27 mouse cellular contexts compared by ENCODE assay signal in genomic region chr11:105150691-105151090, GRCm38 (mm10). TPM values are rescaled to one million over a fixed set of nuclear protein-coding genes. Genes with fewer than 3 reads are reported as not detected.
DNase-seq lines count a peak whose midpoint lies in the region; ATAC-seq and TF ChIP-seq lines count a peak whose summit lies in the region.
"Had no signal": no experiment of that assay in that cellular context is flagged by ENCODE, and none has a peak within 500 bp of the region (broad histone marks: within the 10 kb centered on the region; RNA-seq: fewer than 3 reads in every experiment).

No protein-coding gene starts in this region.

- peak overlapping the region; percentile 65; the same call in 1 of the 2 replicates for H3K9ac ChIP-seq in ES-E14 (ENCODE audit: insufficient read depth, low read depth, low read length, poor library complexity, severe bottlenecking)
- no peak overlapping the region for H3K9ac ChIP-seq in midbrain, embryonic 15.5 days
- no peak overlapping the region for H3K9ac ChIP-seq in intestine, embryonic 16.5 days (ENCODE audit: low read depth, low read length)
- H3K9ac ChIP-seq in midbrain, embryonic 16.5 days (ENCODE audit: low read depth, low read length): no peak overlapping the region

- no peak overlapping the region for H3K4me2 ChIP-seq in midbrain, embryonic 15.5 days
- no peak overlapping the region for H3K4me2 ChIP-seq in intestine, embryonic 16.5 days (ENCODE audit: low read depth, low read length)
- no peak overlapping the region for H3K4me2 ChIP-seq in midbrain, embryonic 16.5 days (ENCODE audit: low read length)

- in situ Hi-C loops in ES-E14 (cut with MboI; ENCODE audit: low sequenced_read_pairs in 2 of 2, unreplicated experiment in 2 of 2): loop anchor here in 1 of 2 experiments (25.0 kb wide), 1 partner anchor 1188 kb away; the partner anchor contains the start of genes Arf2 and Nsf

- no peaks in the 10 kb centered on the region for H3K36me3 ChIP-seq in ES-E14 (ENCODE audit: control insufficient read depth, insufficient read depth, low read length, poor library complexity, severe bottlenecking)
- no peaks in the 10 kb centered on the region for H3K36me3 ChIP-seq in midbrain, embryonic 15.5 days (replicated peaks)
- no peaks in the 10 kb centered on the region for H3K36me3 ChIP-seq in intestine, embryonic 16.5 days (ENCODE audit: control insufficient read depth, insufficient read depth, low read length)
- H3K36me3 ChIP-seq in midbrain, embryonic 16.5 days (ENCODE audit: control insufficient read depth, insufficient read depth, low read length): no peaks in the 10 kb centered on the region
- H3K36me3 ChIP-seq: G1E; neural tube, embryonic 13.5 days had no signal

- peak overlapping the region; percentile 77 for H3K27ac ChIP-seq in ES-E14 (ENCODE audit: insufficient read depth, low read depth, low read length, poor library complexity, severe bottlenecking)
- H3K27ac ChIP-seq in midbrain, embryonic 15.5 days: no peak overlapping the region
- H3K27ac ChIP-seq in intestine, embryonic 16.5 days (ENCODE audit: low read length): no peak overlapping the region
- H3K27ac ChIP-seq in midbrain, embryonic 16.5 days (ENCODE audit: low read length): no peak overlapping the region
- H3K27ac ChIP-seq: neural tube, embryonic 13.5 days had no signal

- peak; percentile 21 for DNase-seq in thymus, postnatal 0 days (ENCODE audit: low spot score)
- no peak for DNase-seq in thymus, postnatal 25 days
- no peak for DNase-seq in ES-E14 (ENCODE audit: low read depth, low spot score)
- peak; percentile 21 for DNase-seq in induced T-regulatory cell, adult 2 months (ENCODE audit: low read depth)
- DNase-seq: adrenal gland, postnatal 10 days; cerebellum, adult 11-12 months; cerebellum, postnatal 36 days; gastrocnemius, postnatal 10 days; kidney, adult 9 months; lung, postnatal 14 days; right cerebral cortex, postnatal 4 days had no signal

- peak overlapping the region in 1 of 2 experiments; percentile 22; a peak in 2 of 4 replicates for H3K4me3 ChIP-seq in ES-E14 (ENCODE audit: insufficient read depth in 1 of 2, low read depth in 1 of 2, low read length in 2 of 2, poor library complexity in 1 of 2, severe bottlenecking in 1 of 2)
- H3K4me3 ChIP-seq in midbrain, embryonic 15.5 days: no peak overlapping the region
- H3K4me3 ChIP-seq in intestine, embryonic 16.5 days (ENCODE audit: low read length): no peak overlapping the region
- H3K4me3 ChIP-seq in midbrain, embryonic 16.5 days (ENCODE audit: low read depth, low read length): no peak overlapping the region
- H3K4me3 ChIP-seq: neural tube, embryonic 13.5 days had no signal

- H3K27me3 ChIP-seq in midbrain, embryonic 15.5 days (replicated peaks): no peaks in the 10 kb centered on the region
- H3K27me3 ChIP-seq in intestine, embryonic 16.5 days (replicated peaks; ENCODE audit: control insufficient read depth, insufficient read depth, low read length): no peaks in the 10 kb centered on the region
- no peaks in the 10 kb centered on the region for H3K27me3 ChIP-seq in midbrain, embryonic 16.5 days (ENCODE audit: control insufficient read depth, insufficient read depth, low read depth, low read length)
- H3K27me3 ChIP-seq: neural tube, embryonic 13.5 days had no signal

- H3K4me1 ChIP-seq in ES-E14 (ENCODE audit: control insufficient read depth in 2 of 2, insufficient read depth in 2 of 2, low read length in 2 of 2, poor library complexity in 1 of 2): peaks cover 4 to 31% of the 10 kb centered on the region in 2 experiments; a peak in 3 of 4 replicates
- peaks cover 14% of the 10 kb centered on the region; the same call in 1 of the 2 replicates for H3K4me1 ChIP-seq in midbrain, embryonic 15.5 days
- peaks cover 9% of the 10 kb centered on the region for H3K4me1 ChIP-seq in intestine, embryonic 16.5 days (ENCODE audit: control insufficient read depth, insufficient read depth, low read length)
- H3K4me1 ChIP-seq in midbrain, embryonic 16.5 days (ENCODE audit: control insufficient read depth, insufficient read depth, low read length): peaks cover 9% of the 10 kb centered on the region

- ATAC-seq in midbrain, embryonic 15.5 days (replicated peaks): no peak
- no peak for ATAC-seq in intestine, embryonic 16.5 days
- ATAC-seq in midbrain, embryonic 16.5 days: no peak

- H3K9me3 ChIP-seq in ES-E14 (ENCODE audit: control insufficient read depth, insufficient read depth, low read depth, low read length): no peaks in the 10 kb centered on the region
- H3K9me3 ChIP-seq in midbrain, embryonic 15.5 days: no peaks in the 10 kb centered on the region
- H3K9me3 ChIP-seq in intestine, embryonic 16.5 days (ENCODE audit: control insufficient read depth, low read length): no peaks in the 10 kb centered on the region
- no peaks in the 10 kb centered on the region for H3K9me3 ChIP-seq in midbrain, embryonic 16.5 days (replicated peaks; ENCODE audit: control insufficient read depth, low read length, poor library complexity, severe bottlenecking)
- H3K9me3 ChIP-seq: G1E; neural tube, embryonic 13.5 days had no signal

- 50% methylated on average over 4 of the region's 4 CpGs for WGBS in midbrain, embryonic 15.5 days
- WGBS in intestine, embryonic 16.5 days: 56% methylated on average over 4 of the region's 4 CpGs
- WGBS in midbrain, embryonic 16.5 days: 60% methylated on average over 4 of the region's 4 CpGs

TF ChIP-seq in ES-E14, 5 proteins besides CTCF, POLR2A, EP300 and RAD21:
- TF ChIP-seq ZC3H11A (IDR thresholded peaks at IDR 0.05; ENCODE audit: borderline replicate concordance, low read depth, low read length) (no peak), CHD2 (IDR thresholded peaks at IDR 0.05; ENCODE audit: low read depth, low read length) (no peak), ZNF384 (IDR thresholded peaks at IDR 0.05; ENCODE audit: low read depth, low read length) (no peak), MAFK (IDR thresholded peaks at IDR 0.05; ENCODE audit: insufficient read depth, low read depth, low read length) (no peak), HCFC1 (IDR thresholded peaks at IDR 0.05; ENCODE audit: borderline replicate concordance, insufficient read depth, low read length) (no peak)

RNA-seq across cellular contexts. Expression of gene Gm10842, which starts 4.0 kb away (rescaled TPM):
- polyA plus RNA-seq in thymus, postnatal 0 days (2015; fragmentation: Nextera tagmentation; extraction: Ambion mirVana): not detected in 2 replicates
- not detected in 2 replicates for total RNA-seq in ES-E14 (2012; rRNA removed)
- not detected in 2 replicates for polyA plus RNA-seq in midbrain, embryonic 15.5 days (2015; fragmentation: Nextera tagmentation; extraction: Ambion mirVana)
- polyA plus RNA-seq in intestine, embryonic 16.5 days (2015; fragmentation: Nextera tagmentation; extraction: Ambion mirVana): not detected in 2 replicates
- not detected in 2 replicates for polyA plus RNA-seq in midbrain, embryonic 16.5 days (2015; fragmentation: Nextera tagmentation; extraction: Ambion mirVana)
- total RNA-seq: adrenal gland, postnatal 10 days; G1E; gastrocnemius, postnatal 10 days; heart, adult 8-10 months; layer of hippocampus, postnatal 10 days; left cerebral cortex, postnatal 14 days; megakaryocyte-erythroid progenitor cell, adult 5-6 weeks; monocyte, adult 5-6 weeks had no signal
- polyA plus RNA-seq: embryonic facial prominence, embryonic 11.5 days; G1E; heart, postnatal 0 days; hindbrain, embryonic 11.5 days; inflammation-experienced regulatory T-cells, adult 6 months; limb, embryonic 14.5 days; neural tube, embryonic 13.5 days; testis, adult 2 months had no signal

RNA-seq across cellular contexts. Expression of gene Mettl2, which starts 24.5 kb away (rescaled TPM):
- 23.3 and 29.7 TPM in 2 replicates for polyA plus RNA-seq in thymus, postnatal 0 days (2015; fragmentation: Nextera tagmentation; extraction: Ambion mirVana)
- 44.2 and 57.6 TPM in 2 replicates for total RNA-seq in ES-E14 (2012; rRNA removed)
- 30.4 and 34.5 TPM in 2 replicates for polyA plus RNA-seq in midbrain, embryonic 15.5 days (2015; fragmentation: Nextera tagmentation; extraction: Ambion mirVana)
- 31.3 and 34.2 TPM in 2 replicates for polyA plus RNA-seq in intestine, embryonic 16.5 days (2015; fragmentation: Nextera tagmentation; extraction: Ambion mirVana)
- 29.1 and 32.5 TPM in 2 replicates for polyA plus RNA-seq in midbrain, embryonic 16.5 days (2015; fragmentation: Nextera tagmentation; extraction: Ambion mirVana)

RNA-seq across cellular contexts. Expression of gene Tlk2, which starts 27.9 kb away (rescaled TPM):
- 18.3 and 19.1 TPM in 2 replicates for polyA plus RNA-seq in thymus, postnatal 0 days (2015; fragmentation: Nextera tagmentation; extraction: Ambion mirVana)
- 75.5 and 96.2 TPM in 2 replicates for total RNA-seq in ES-E14 (2012; rRNA removed)
- polyA plus RNA-seq in midbrain, embryonic 15.5 days (2015; fragmentation: Nextera tagmentation; extraction: Ambion mirVana): 18.8 and 20.9 TPM in 2 replicates
- 8.4 and 9.3 TPM in 2 replicates for polyA plus RNA-seq in intestine, embryonic 16.5 days (2015; fragmentation: Nextera tagmentation; extraction: Ambion mirVana)
- 18.7 and 19.7 TPM in 2 replicates for polyA plus RNA-seq in midbrain, embryonic 16.5 days (2015; fragmentation: Nextera tagmentation; extraction: Ambion mirVana)

Comparison
In these comparisons a context has a peak if more than half of its experiments do, and no peak if none do; other contexts are left out.
1. DNase-seq: peak in thymus, postnatal 0 days (single experiment) and induced T-regulatory cell, adult 2 months (single experiment); none in thymus, postnatal 25 days (single experiment) and ES-E14 (single experiment).